Mouse (Mus musculus) liver, embryonic 14.5 days (tissue): ENCODE data around the gene Fndc5.

Experiments
- CTCF ChIP-seq: IDR thresholded peaks from 2 replicates; pipeline ENCODE4 v1.5.1; 2016; ENCODE audit warnings: antibody characterized with exemption, low read depth, control low read depth
- EP300 ChIP-seq: IDR thresholded peaks from 2 replicates; pipeline ENCODE4 v1.6.1; 2016; ENCODE audit warnings: antibody characterized with exemption, low read depth

DNA sequence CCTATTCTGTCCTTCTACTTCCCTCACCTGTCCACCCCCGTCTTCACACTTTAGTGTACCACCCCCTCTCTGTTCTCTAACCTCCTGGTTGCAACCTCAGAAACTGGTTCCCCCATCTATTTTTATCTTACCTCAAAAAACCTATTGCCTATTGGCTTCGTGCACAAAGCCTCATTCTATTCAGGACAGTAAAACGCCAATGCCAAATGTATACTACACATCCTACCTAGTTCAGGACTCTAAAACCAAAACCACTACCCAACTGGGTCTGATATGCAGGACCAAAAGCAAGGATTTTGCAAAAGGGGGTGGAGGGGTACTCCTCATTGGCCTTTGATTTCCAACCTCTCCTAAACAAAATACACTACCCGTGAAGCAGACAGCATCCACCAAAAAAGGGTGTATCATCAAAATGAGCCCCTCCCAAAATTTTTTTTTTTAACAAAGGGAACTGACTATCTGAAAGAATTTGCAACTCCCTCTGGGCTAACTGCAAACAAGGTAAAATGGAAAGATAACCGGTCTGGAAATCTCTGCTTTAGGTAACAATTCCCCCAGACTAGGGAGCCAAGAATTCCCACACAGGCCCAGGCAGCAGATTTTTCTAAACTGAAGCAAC, 51.4 kb downstream of the Fndc5 start:
- TF ChIP-seq CTCF (no peak), EP300 (no peak)
